Mouse (Mus musculus): ENCODE measurements at regions not wholly inside any gene's neighbourhood (a gene's known extent, or its start where the extent isn't known, plus 50 kb on each side); places are given as distances from the start of the nearest gene placed in this dataset.
A peak's percentile ranks its signal among the peaks of the same experiment; 100 is the strongest.

DNA sequence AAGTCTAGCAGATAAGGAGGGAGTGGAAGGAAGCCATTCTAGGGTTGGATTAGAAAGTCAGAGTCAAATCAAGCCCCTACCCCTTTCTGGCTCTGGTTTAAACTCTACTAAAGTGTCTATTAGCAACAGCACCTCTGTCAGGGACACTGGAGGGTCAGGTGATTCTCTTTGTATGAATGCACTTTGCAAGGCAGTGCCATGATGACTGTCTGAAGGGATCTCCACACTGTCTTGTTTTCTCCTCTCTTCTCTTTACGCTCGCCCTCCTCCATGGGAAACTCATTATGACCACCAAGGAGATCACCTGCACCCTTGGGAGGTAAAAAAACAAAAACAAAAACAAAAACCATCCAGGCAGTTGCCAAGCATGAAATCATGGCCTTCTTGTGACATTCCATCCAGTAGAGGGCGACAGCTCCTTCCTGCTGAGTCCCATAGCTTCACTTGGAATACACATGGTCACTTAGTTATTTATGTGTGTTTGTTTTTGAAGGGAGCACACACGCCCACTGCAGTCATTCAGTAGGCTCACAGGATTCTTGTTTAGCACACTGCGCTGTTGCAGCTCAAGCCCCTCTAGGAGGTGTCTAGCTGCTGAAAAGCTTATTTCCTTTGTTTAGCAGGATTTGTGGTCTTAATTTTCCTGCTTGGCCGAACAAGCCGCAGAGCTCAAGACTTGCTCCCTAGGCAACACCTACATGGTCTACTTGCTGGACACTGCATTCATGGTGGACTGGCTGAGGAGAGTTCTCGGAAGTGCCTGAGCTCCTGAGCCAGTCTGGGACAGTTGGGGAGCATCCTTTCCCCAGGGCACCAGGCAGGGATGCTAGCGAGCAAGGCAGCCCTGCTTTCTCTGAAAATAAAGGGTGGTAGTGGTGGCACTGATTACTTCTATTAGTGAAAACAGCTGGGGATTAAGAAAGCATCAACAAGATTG, 195.2 kb upstream of the Bmper start:
- peak; percentile 74 for DNase-seq (ENCODE audit: low spot score)
- Histone ChIP-seq H3K4me1 (ENCODE audit: control insufficient read depth, insufficient read depth, low read length) (no peaks in the 10 kb centered on the region), H3K9me3 (replicated peaks; ENCODE audit: control insufficient read depth, low read length) (no peaks in the 10 kb centered on the region), H3K27ac (replicated peaks; ENCODE audit: low read depth, low read length) (no peak overlapping the region), H3K4me3 (ENCODE audit: low read depth, low read length) (no peak overlapping the region), H3K4me2 (ENCODE audit: low read depth, low read length) (no peak overlapping the region), H3K27me3 (ENCODE audit: control insufficient read depth, insufficient read depth, low read length) (no peaks in the 10 kb centered on the region), H3K36me3 (replicated peaks; ENCODE audit: control insufficient read depth, insufficient read depth, low read depth, low read length) (no peaks in the 10 kb centered on the region), H3K9ac (replicated peaks; ENCODE audit: low read length) (no peak overlapping the region)
- ATAC-seq (replicated peaks; ENCODE audit: insufficient number of reproducible peaks, low FRiP score, low TSS enrichment, low read depth), result 0 out of 2 replicates have a peak, but pooled peaks have one; percentile 40
- 66% methylated on average over 9 of the region's 9 CpGs for WGBS

DNA sequence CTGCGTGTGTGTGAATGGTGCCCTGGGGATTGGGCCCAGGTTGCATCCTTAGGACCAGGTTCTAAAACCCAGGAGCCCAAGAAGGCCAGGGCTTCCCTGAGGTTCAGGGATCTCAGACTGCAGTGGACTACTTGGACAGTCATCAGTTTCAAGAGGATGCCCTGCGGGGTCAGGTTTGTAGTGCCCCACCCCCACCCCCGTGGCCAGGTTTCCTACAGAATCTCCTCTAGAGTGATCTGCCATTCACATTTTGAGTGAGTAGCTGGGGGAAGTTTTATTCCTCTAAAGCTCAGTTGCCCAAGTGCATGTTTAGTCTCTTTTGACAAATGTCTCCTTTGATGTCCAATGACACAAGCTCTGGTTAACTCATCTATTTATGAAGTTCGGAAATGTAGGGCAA, 193.5 kb upstream of the Bmper start:
- H3K9me3 ChIP-seq (replicated peaks; ENCODE audit: control insufficient read depth, low read length), result no peaks in the 10 kb centered on the region
- no peak for ATAC-seq (replicated peaks; ENCODE audit: insufficient number of reproducible peaks, low FRiP score, low TSS enrichment, low read depth)

DNA sequence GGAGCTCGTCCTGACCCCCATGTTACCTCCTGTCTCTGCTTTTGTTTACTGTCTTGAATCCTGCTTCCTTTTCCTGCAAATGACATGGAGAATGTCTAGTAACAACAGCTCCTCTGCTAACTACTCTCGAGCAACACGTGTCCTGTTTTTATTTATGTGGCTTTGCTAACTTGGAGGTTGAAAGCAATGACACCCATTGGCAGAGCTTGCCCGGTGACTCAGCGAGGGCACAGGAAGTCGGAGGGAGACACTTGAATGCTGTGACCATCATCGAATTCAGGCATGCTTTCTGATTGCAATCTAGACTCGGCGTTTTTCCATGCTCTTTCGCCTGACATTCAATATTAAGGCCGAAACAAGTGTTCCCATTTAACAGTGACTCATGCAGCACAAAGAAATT, 192.7 kb upstream of the Bmper start:
- H3K4me1 ChIP-seq (ENCODE audit: control insufficient read depth, insufficient read depth, low read length), result no peaks in the 10 kb centered on the region
- no peak overlapping the region for H3K27ac ChIP-seq (replicated peaks; ENCODE audit: low read depth, low read length)
- DNase-seq (ENCODE audit: low spot score) (no peak), ATAC-seq (replicated peaks; ENCODE audit: insufficient number of reproducible peaks, low FRiP score, low TSS enrichment, low read depth) (no peak)
- no peaks in the 10 kb centered on the region for H3K9me3 ChIP-seq (replicated peaks; ENCODE audit: control insufficient read depth, low read length)
- no peak overlapping the region for H3K9ac ChIP-seq (replicated peaks; ENCODE audit: low read length)
- no peaks in the 10 kb centered on the region for H3K27me3 ChIP-seq (ENCODE audit: control insufficient read depth, insufficient read depth, low read length)
- 64% methylated on average over 11 of the region's 11 CpGs for WGBS
- no peaks in the 10 kb centered on the region for H3K36me3 ChIP-seq (replicated peaks; ENCODE audit: control insufficient read depth, insufficient read depth, low read depth, low read length)
- no peak overlapping the region for H3K4me2 ChIP-seq (ENCODE audit: low read depth, low read length)
- no peak overlapping the region for H3K4me3 ChIP-seq (ENCODE audit: low read depth, low read length)

More for the DNA sequence above, 193.5 kb upstream of the Bmper start:
- Histone ChIP-seq H3K27me3 (ENCODE audit: control insufficient read depth, insufficient read depth, low read length) (no peaks in the 10 kb centered on the region), H3K36me3 (replicated peaks; ENCODE audit: control insufficient read depth, insufficient read depth, low read depth, low read length) (no peaks in the 10 kb centered on the region), H3K27ac (replicated peaks; ENCODE audit: low read depth, low read length) (no peak overlapping the region), H3K4me3 (ENCODE audit: low read depth, low read length) (no peak overlapping the region), H3K4me1 (ENCODE audit: control insufficient read depth, insufficient read depth, low read length) (no peaks in the 10 kb centered on the region), H3K4me2 (ENCODE audit: low read depth, low read length) (no peak overlapping the region), H3K9ac (replicated peaks; ENCODE audit: low read length) (no peak overlapping the region)
- DNase-seq (ENCODE audit: low spot score), result no peak
- WGBS, result 76% methylated on average over 4 of the region's 4 CpGs

DNA sequence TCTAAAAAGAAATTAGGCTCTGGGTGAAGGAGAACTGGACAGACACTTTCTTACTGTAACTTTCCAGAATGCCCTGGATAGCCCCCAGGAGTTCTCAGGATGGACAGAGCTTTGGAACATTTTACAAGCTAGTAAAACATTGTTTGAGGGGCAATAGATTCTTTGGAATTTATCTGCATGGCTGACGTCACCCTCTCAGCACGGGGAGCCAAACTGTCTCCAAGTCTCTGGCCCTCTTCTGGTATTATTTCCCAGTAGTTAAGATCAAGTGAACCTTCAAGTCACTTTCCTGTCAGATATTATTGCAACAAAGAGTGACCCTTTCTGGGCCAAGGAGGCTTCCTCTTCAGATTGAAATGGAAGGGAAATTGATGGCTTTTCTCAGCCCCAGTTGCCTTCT, 192.3 kb upstream of the Bmper start:
- Histone ChIP-seq H3K4me2 (ENCODE audit: low read depth, low read length) (no peak overlapping the region), H3K36me3 (replicated peaks; ENCODE audit: control insufficient read depth, insufficient read depth, low read depth, low read length) (no peaks in the 10 kb centered on the region), H3K9ac (replicated peaks; ENCODE audit: low read length) (no peak overlapping the region), H3K4me3 (ENCODE audit: low read depth, low read length) (no peak overlapping the region), H3K27me3 (ENCODE audit: control insufficient read depth, insufficient read depth, low read length) (no peaks in the 10 kb centered on the region), H3K4me1 (ENCODE audit: control insufficient read depth, insufficient read depth, low read length) (no peaks in the 10 kb centered on the region), H3K27ac (replicated peaks; ENCODE audit: low read depth, low read length) (no peak overlapping the region), H3K9me3 (replicated peaks; ENCODE audit: control insufficient read depth, low read length) (no peaks in the 10 kb centered on the region)
- 56% methylated on average over 2 of the region's 2 CpGs for WGBS
- no peak for ATAC-seq (replicated peaks; ENCODE audit: insufficient number of reproducible peaks, low FRiP score, low TSS enrichment, low read depth)
- DNase-seq (ENCODE audit: low spot score), result no peak

DNA sequence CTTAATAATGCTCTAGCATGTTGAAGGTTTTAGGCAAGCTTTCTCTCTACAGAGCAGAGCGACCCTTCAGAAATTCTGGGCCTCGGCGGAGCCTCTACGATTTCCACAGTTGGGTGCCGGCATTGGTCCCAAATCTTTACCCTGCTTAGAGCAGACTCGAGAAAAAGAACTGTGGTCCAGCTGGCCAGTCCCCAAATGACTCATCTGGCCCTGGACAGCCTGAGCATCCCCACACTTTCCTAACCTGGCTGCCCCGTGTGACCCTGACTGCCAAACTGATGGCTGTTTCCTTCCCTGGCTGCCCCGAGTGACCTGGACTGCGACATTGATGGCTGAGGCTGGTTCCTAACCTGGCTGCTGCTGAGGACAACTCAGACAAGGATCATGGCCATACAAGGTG, 191.0 kb upstream of the Bmper start:
- no peaks in the 10 kb centered on the region for H3K4me1 ChIP-seq (ENCODE audit: control insufficient read depth, insufficient read depth, low read length)
- no peak overlapping the region for H3K4me3 ChIP-seq (ENCODE audit: low read depth, low read length)
- no peak for DNase-seq (ENCODE audit: low spot score)
- H3K27ac ChIP-seq (replicated peaks; ENCODE audit: low read depth, low read length), result no peak overlapping the region
- H3K27me3 ChIP-seq (ENCODE audit: control insufficient read depth, insufficient read depth, low read length), result no peaks in the 10 kb centered on the region
- ATAC-seq (replicated peaks; ENCODE audit: insufficient number of reproducible peaks, low FRiP score, low TSS enrichment, low read depth), result no peak
- WGBS, result 85% methylated on average over 9 of the region's 9 CpGs
- H3K9ac ChIP-seq (replicated peaks; ENCODE audit: low read length), result no peak overlapping the region
- no peaks in the 10 kb centered on the region for H3K36me3 ChIP-seq (replicated peaks; ENCODE audit: control insufficient read depth, insufficient read depth, low read depth, low read length)
- H3K9me3 ChIP-seq (replicated peaks; ENCODE audit: control insufficient read depth, low read length), result no peaks in the 10 kb centered on the region
- no peak overlapping the region for H3K4me2 ChIP-seq (ENCODE audit: low read depth, low read length)

DNA sequence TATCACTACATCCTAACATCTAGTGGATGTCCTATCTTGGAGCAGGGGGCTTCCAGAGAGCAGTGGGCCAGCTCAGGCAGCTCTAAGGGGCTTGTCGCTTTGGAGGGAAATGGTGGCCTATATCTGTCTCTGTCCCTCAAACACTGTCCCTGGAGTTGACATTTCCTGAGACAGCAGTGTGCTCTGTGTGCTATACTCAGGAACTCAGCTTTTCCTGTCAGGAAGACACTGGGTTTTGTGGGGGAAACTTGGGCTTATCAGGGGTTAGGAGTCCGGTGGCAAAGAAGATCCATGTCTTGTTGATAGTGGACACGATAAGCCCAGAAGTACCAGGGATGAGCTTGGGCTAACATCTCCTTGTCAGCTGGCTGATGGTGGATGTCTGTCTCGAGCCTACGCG, 187.6 kb upstream of the Bmper start:
- 76% methylated on average over 6 of the region's 6 CpGs for WGBS
- no peaks in the 10 kb centered on the region; the same call in 1 of the 2 replicates for H3K27me3 ChIP-seq (ENCODE audit: control insufficient read depth, insufficient read depth, low read length)

DNA sequence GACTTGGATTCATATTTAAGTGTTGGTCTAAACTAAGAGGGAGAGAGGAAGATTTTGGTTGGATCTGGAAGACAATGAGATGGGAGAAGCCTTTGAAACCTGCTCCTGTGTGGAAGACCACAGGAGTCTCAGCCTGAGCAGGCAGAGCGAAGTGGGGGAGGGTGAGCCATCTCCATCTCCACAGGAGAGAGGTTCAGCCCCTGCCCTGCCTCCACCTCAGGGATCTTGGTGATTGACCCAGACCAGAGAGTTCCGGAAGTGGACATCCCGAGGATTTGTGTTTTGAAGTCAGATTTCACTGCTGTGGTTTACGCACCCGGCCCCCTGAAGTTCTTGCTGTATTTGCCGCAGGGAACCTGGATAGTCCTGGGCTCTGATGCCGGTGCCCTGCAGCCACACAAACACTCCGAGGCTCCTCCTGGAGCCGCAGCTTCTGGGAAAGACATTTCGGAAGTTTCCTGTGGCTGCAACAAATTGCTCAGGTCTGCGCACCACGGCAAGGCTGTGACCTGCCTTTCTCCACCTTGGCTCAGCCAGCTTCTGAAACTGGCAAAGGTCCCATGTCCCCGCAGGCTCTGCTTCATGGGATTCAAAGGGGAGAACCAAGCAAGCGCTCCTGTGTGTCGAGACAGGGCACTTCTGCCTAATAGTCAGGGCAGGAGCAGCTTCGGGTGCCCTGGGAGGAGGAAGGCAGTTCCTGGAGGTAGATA, 186.8 kb upstream of the Bmper start:
- H3K27ac ChIP-seq (replicated peaks; ENCODE audit: low read depth, low read length), result no peak overlapping the region
- H3K36me3 ChIP-seq (replicated peaks; ENCODE audit: control insufficient read depth, insufficient read depth, low read depth, low read length), result no peaks in the 10 kb centered on the region

More for the DNA sequence above, 187.6 kb upstream of the Bmper start:
- no peak overlapping the region for H3K9ac ChIP-seq (replicated peaks; ENCODE audit: low read length)
- no peaks in the 10 kb centered on the region for H3K36me3 ChIP-seq (replicated peaks; ENCODE audit: control insufficient read depth, insufficient read depth, low read depth, low read length)
- H3K4me1 ChIP-seq (ENCODE audit: control insufficient read depth, insufficient read depth, low read length), result no peaks in the 10 kb centered on the region
- H3K4me3 ChIP-seq (ENCODE audit: low read depth, low read length), result no peak overlapping the region
- no peak overlapping the region for H3K4me2 ChIP-seq (ENCODE audit: low read depth, low read length)
- H3K9me3 ChIP-seq (replicated peaks; ENCODE audit: control insufficient read depth, low read length), result no peaks in the 10 kb centered on the region
- no peak for ATAC-seq (replicated peaks; ENCODE audit: insufficient number of reproducible peaks, low FRiP score, low TSS enrichment, low read depth)
- no peak overlapping the region for H3K27ac ChIP-seq (replicated peaks; ENCODE audit: low read depth, low read length)
- no peak for DNase-seq (ENCODE audit: low spot score)

DNA sequence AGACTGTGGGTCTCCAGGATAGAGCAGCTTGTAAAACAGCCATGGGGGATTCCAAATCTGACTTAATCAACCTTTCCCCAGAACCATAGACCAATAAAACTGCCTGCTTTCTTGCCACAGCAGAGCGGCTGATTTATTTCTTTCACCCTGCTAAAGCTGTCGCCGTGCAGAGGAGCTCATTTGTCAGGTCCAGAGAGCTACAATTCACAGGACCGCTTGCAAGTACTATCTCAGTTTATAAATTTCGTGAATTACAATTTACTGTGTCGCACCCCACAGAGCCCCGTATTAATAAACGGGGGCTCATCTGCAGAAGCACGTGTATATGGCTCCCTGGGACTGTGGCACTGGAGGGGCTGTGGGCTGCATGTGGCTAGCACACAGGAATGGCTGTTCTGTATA, 185.4 kb upstream of the Bmper start:
- DNase-seq (ENCODE audit: low spot score), result no peak
- no peak overlapping the region for H3K27ac ChIP-seq (replicated peaks; ENCODE audit: low read depth, low read length)
- 78% methylated on average over 9 of the region's 9 CpGs for WGBS
- H3K4me1 ChIP-seq (ENCODE audit: control insufficient read depth, insufficient read depth, low read length), result no peaks in the 10 kb centered on the region
- no peak overlapping the region for H3K9ac ChIP-seq (replicated peaks; ENCODE audit: low read length)
- no peak for ATAC-seq (replicated peaks; ENCODE audit: insufficient number of reproducible peaks, low FRiP score, low TSS enrichment, low read depth)
- no peaks in the 10 kb centered on the region for H3K36me3 ChIP-seq (replicated peaks; ENCODE audit: control insufficient read depth, insufficient read depth, low read depth, low read length)
- H3K27me3 ChIP-seq (ENCODE audit: control insufficient read depth, insufficient read depth, low read length), result no peaks in the 10 kb centered on the region; the same call in 1 of the 2 replicates
- H3K9me3 ChIP-seq (replicated peaks; ENCODE audit: control insufficient read depth, low read length), result no peaks in the 10 kb centered on the region
- no peak overlapping the region for H3K4me2 ChIP-seq (ENCODE audit: low read depth, low read length)
- no peak overlapping the region for H3K4me3 ChIP-seq (ENCODE audit: low read depth, low read length)

More for the DNA sequence above, 186.8 kb upstream of the Bmper start:
- peak overlapping the region; percentile 37 for H3K4me2 ChIP-seq (ENCODE audit: low read depth, low read length)
- H3K4me1 ChIP-seq (ENCODE audit: control insufficient read depth, insufficient read depth, low read length), result no peaks in the 10 kb centered on the region
- H3K4me3 ChIP-seq (ENCODE audit: low read depth, low read length), result no peak overlapping the region
- 4% methylated on average over 16 of the region's 16 CpGs for WGBS
- peak overlapping the region; percentile 41 for H3K9ac ChIP-seq (replicated peaks; ENCODE audit: low read length)
- DNase-seq (ENCODE audit: low spot score) (no peak), ATAC-seq (replicated peaks; ENCODE audit: insufficient number of reproducible peaks, low FRiP score, low TSS enrichment, low read depth) (no peak)
- H3K27me3 ChIP-seq (ENCODE audit: control insufficient read depth, insufficient read depth, low read length), result no peaks in the 10 kb centered on the region; the same call in 1 of the 2 replicates
- H3K9me3 ChIP-seq (replicated peaks; ENCODE audit: control insufficient read depth, low read length), result no peaks in the 10 kb centered on the region
